ENCODE assay signal across 13 mouse cellular contexts in the genomic region with DNA sequence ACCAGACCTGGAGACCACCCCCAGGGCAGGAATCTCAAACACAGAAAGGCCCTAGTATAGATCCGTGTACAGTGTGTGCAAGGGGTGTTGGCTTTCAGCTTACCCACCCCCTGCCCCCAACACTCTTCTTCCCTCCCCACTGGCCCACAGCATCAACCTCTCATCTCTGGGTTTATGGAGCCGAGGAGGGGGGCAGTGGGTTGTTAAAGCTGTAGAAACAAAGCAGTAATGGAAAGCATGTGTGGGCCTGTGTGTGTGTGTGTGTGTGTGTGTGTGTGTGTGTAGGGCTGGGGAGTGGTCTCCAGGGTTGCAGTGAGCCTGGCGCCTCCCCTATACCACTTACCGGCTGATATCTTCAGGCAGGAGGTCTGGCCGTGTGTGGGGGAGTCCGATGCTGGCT. TPM values are rescaled to one million over a fixed set of nuclear protein-coding genes. Genes with fewer than 3 reads are reported as not detected.
A peak's percentile ranks its signal among the peaks of the same experiment; 100 is the strongest.
DNase-seq lines count a peak whose midpoint lies in the region; ATAC-seq lines count a peak whose summit lies in the region.
"Had no signal": no experiment of that assay in that cellular context is flagged by ENCODE, and none has a peak within 500 bp of the region (broad histone marks: within the 10 kb centered on the region; RNA-seq: fewer than 3 reads in every experiment).

No protein-coding gene starts in this region.

- WGBS in forebrain, embryonic 13.5 days = 32% methylated on average over 6 of the region's 6 CpGs
- WGBS in forebrain, embryonic 15.5 days = 35% methylated on average over 6 of the region's 6 CpGs
- 42% methylated on average over 6 of the region's 6 CpGs for WGBS in midbrain, embryonic 11.5 days
- 40% methylated on average over 6 of the region's 6 CpGs for WGBS in midbrain, embryonic 16.5 days
- 2% methylated on average over 6 of the region's 6 CpGs for WGBS in limb, embryonic 10.5 days
- WGBS in stomach, embryonic 16.5 days = 15% methylated on average over 6 of the region's 6 CpGs

- H3K36me3 ChIP-seq in forebrain, embryonic 13.5 days (ENCODE audit: poor library complexity, severe bottlenecking) = no peaks in the 10 kb centered on the region
- H3K36me3 ChIP-seq in forebrain, embryonic 15.5 days = no peaks in the 10 kb centered on the region
- no peaks in the 10 kb centered on the region for H3K36me3 ChIP-seq in midbrain, embryonic 11.5 days (ENCODE audit: control insufficient read depth, insufficient read depth, low read length)
- no peaks in the 10 kb centered on the region for H3K36me3 ChIP-seq in midbrain, embryonic 16.5 days (ENCODE audit: control insufficient read depth, insufficient read depth, low read length)
- peaks cover 4% of the 10 kb centered on the region; the same call in 1 of the 2 replicates for H3K36me3 ChIP-seq in limb, embryonic 10.5 days
- no peaks in the 10 kb centered on the region for H3K36me3 ChIP-seq in stomach, embryonic 16.5 days (ENCODE audit: control insufficient read depth, insufficient read depth, low read length)

- no peaks in the 10 kb centered on the region for H3K27me3 ChIP-seq in forebrain, embryonic 13.5 days
- no peaks in the 10 kb centered on the region for H3K27me3 ChIP-seq in forebrain, embryonic 15.5 days
- no peaks in the 10 kb centered on the region for H3K27me3 ChIP-seq in midbrain, embryonic 11.5 days (ENCODE audit: control insufficient read depth, insufficient read depth, low read length)
- no peaks in the 10 kb centered on the region for H3K27me3 ChIP-seq in midbrain, embryonic 16.5 days (ENCODE audit: control insufficient read depth, insufficient read depth, low read depth, low read length)
- H3K27me3 ChIP-seq in limb, embryonic 10.5 days (ENCODE audit: low read depth, poor library complexity, severe bottlenecking) = no peaks in the 10 kb centered on the region
- no peaks in the 10 kb centered on the region for H3K27me3 ChIP-seq in stomach, embryonic 16.5 days (ENCODE audit: control insufficient read depth, insufficient read depth, low read length)

- no peak overlapping the region for H3K27ac ChIP-seq in forebrain, embryonic 13.5 days
- no peak overlapping the region for H3K27ac ChIP-seq in forebrain, embryonic 15.5 days (replicated peaks)
- H3K27ac ChIP-seq in midbrain, embryonic 11.5 days (ENCODE audit: low read depth, low read length) = no peak overlapping the region
- H3K27ac ChIP-seq in midbrain, embryonic 16.5 days (ENCODE audit: low read length) = no peak overlapping the region
- H3K27ac ChIP-seq in limb, embryonic 10.5 days = peak overlapping the region; percentile 85
- H3K27ac ChIP-seq in stomach, embryonic 16.5 days (ENCODE audit: low read length) = no peak overlapping the region

- no peaks in the 10 kb centered on the region for H3K9me3 ChIP-seq in forebrain, embryonic 13.5 days (replicated peaks)
- no peaks in the 10 kb centered on the region for H3K9me3 ChIP-seq in forebrain, embryonic 15.5 days
- no peaks in the 10 kb centered on the region for H3K9me3 ChIP-seq in midbrain, embryonic 11.5 days (ENCODE audit: control insufficient read depth, low read length)
- H3K9me3 ChIP-seq in midbrain, embryonic 16.5 days (replicated peaks; ENCODE audit: control insufficient read depth, low read length, poor library complexity, severe bottlenecking) = no peaks in the 10 kb centered on the region
- no peaks in the 10 kb centered on the region for H3K9me3 ChIP-seq in limb, embryonic 10.5 days (replicated peaks)
- no peaks in the 10 kb centered on the region for H3K9me3 ChIP-seq in stomach, embryonic 16.5 days (replicated peaks; ENCODE audit: control insufficient read depth, low read length)

- no peak overlapping the region for H3K4me2 ChIP-seq in forebrain, embryonic 13.5 days
- H3K4me2 ChIP-seq in forebrain, embryonic 15.5 days (replicated peaks) = no peak overlapping the region
- H3K4me2 ChIP-seq in midbrain, embryonic 11.5 days = no peak overlapping the region
- H3K4me2 ChIP-seq in midbrain, embryonic 16.5 days (ENCODE audit: low read length) = no peak overlapping the region
- H3K4me2 ChIP-seq in stomach, embryonic 16.5 days (ENCODE audit: low read depth, low read length) = no peak overlapping the region

- ATAC-seq in forebrain, embryonic 13.5 days = no peak
- no peak for ATAC-seq in forebrain, embryonic 15.5 days (replicated peaks)
- ATAC-seq in midbrain, embryonic 11.5 days (ENCODE audit: low FRiP score) = no peak
- ATAC-seq in midbrain, embryonic 16.5 days = no peak
- peak; percentile 54 for ATAC-seq in stomach, embryonic 16.5 days (ENCODE audit: insufficient read depth, low FRiP score)

- 0 out of 2 replicates have a peak overlapping the region, but pooled peaks have one; percentile 3 for H3K9ac ChIP-seq in forebrain, embryonic 13.5 days
- no peak overlapping the region for H3K9ac ChIP-seq in forebrain, embryonic 15.5 days (replicated peaks)
- 0 out of 2 replicates have a peak overlapping the region, but pooled peaks have one; percentile 3 for H3K9ac ChIP-seq in midbrain, embryonic 11.5 days (ENCODE audit: low read length)
- no peak overlapping the region for H3K9ac ChIP-seq in midbrain, embryonic 16.5 days (ENCODE audit: low read depth, low read length)
- peak overlapping the region; percentile 50; the same call in 1 of the 2 replicates for H3K9ac ChIP-seq in stomach, embryonic 16.5 days (ENCODE audit: low read length)

- H3K4me1 ChIP-seq in forebrain, embryonic 13.5 days = peaks cover 8% of the 10 kb centered on the region; the same call in 1 of the 2 replicates
- H3K4me1 ChIP-seq in forebrain, embryonic 15.5 days = no peaks in the 10 kb centered on the region
- H3K4me1 ChIP-seq in midbrain, embryonic 11.5 days (ENCODE audit: control insufficient read depth, insufficient read depth, low read length) = peaks cover 5% of the 10 kb centered on the region; the same call in 1 of the 2 replicates
- H3K4me1 ChIP-seq in midbrain, embryonic 16.5 days (ENCODE audit: control insufficient read depth, insufficient read depth, low read length) = 0 out of 2 replicates have a peak, but pooled peaks cover 4% of the 10 kb centered on the region
- peaks cover 91% of the 10 kb centered on the region for H3K4me1 ChIP-seq in limb, embryonic 10.5 days
- peaks cover 11% of the 10 kb centered on the region for H3K4me1 ChIP-seq in stomach, embryonic 16.5 days (ENCODE audit: control insufficient read depth, insufficient read depth, low read length)

- no peak overlapping the region for H3K4me3 ChIP-seq in forebrain, embryonic 13.5 days
- H3K4me3 ChIP-seq in forebrain, embryonic 15.5 days = no peak overlapping the region
- H3K4me3 ChIP-seq in midbrain, embryonic 11.5 days (ENCODE audit: low read depth, low read length) = no peak overlapping the region
- H3K4me3 ChIP-seq in midbrain, embryonic 16.5 days (ENCODE audit: low read depth, low read length) = no peak overlapping the region
- peak overlapping the region; percentile 24 for H3K4me3 ChIP-seq in limb, embryonic 10.5 days
- no peak overlapping the region for H3K4me3 ChIP-seq in stomach, embryonic 16.5 days (replicated peaks; ENCODE audit: low read length)
- H3K4me3 ChIP-seq: erythroblast, embryonic 14.5 days had no signal

- no peak for DNase-seq in midbrain, embryonic 11.5 days (ENCODE audit: low spot score, missing footprints)
- DNase-seq in limb, embryonic 10.5 days (ENCODE audit: low spot score) = peak; percentile 94
- no peak for DNase-seq in adrenal gland, adult 8-10 months
- no peak for DNase-seq in spleen, postnatal 10 days (ENCODE audit: low spot score in 2 of 2)
- DNase-seq: gastrocnemius, postnatal 14 days; heart, postnatal 14 days; thymus, adult 18-20 months had no signal

RNA-seq across cellular contexts. Expression of a gene that starts 17.2 kb away (rescaled TPM):
- polyA plus RNA-seq in forebrain, embryonic 13.5 days (2015; fragmentation: Nextera tagmentation; extraction: Ambion mirVana) = not detected in 2 replicates
- polyA plus RNA-seq in forebrain, embryonic 15.5 days (2015; fragmentation: Nextera tagmentation; extraction: Ambion mirVana) = 0.09 TPM in 1 of 2 replicates, not detected in the other
- 0.23 and 0.67 TPM in 2 replicates for polyA plus RNA-seq in midbrain, embryonic 11.5 days (2014; fragmentation: Nextera tagmentation; extraction: Ambion mirVana)
- 0.04 and 0.09 TPM in 2 replicates for polyA plus RNA-seq in midbrain, embryonic 16.5 days (2015; fragmentation: Nextera tagmentation; extraction: Ambion mirVana)
- 0.74 and 1.4 TPM in 2 replicates for polyA plus RNA-seq in limb, embryonic 10.5 days (2016; fragmentation: Nextera tagmentation; extraction: Ambion mirVana)
- 1.8 and 2.4 TPM in 2 replicates for polyA plus RNA-seq in stomach, embryonic 16.5 days (2015; fragmentation: Nextera tagmentation; extraction: Ambion mirVana)
- 1 to 10 TPM in 1 of 4 experiments, under 1 TPM in 3; 0.28 to 1.3 (median 0.31) TPM for total RNA-seq in adrenal gland, adult 8-10 months (2022)
- total RNA-seq: MEL had no signal
- polyA plus RNA-seq: erythroblast, embryonic 14.5 days had no signal

RNA-seq across cellular contexts. Expression of a gene that starts 30.8 kb away (rescaled TPM):
- polyA plus RNA-seq in forebrain, embryonic 13.5 days (2015; fragmentation: Nextera tagmentation; extraction: Ambion mirVana) = 131 TPM in 2 replicates
- polyA plus RNA-seq in forebrain, embryonic 15.5 days (2015; fragmentation: Nextera tagmentation; extraction: Ambion mirVana) = 138 and 142 TPM in 2 replicates
- polyA plus RNA-seq in midbrain, embryonic 11.5 days (2014; fragmentation: Nextera tagmentation; extraction: Ambion mirVana) = 207 and 209 TPM in 2 replicates
- polyA plus RNA-seq in midbrain, embryonic 16.5 days (2015; fragmentation: Nextera tagmentation; extraction: Ambion mirVana) = 117 and 119 TPM in 2 replicates
- polyA plus RNA-seq in limb, embryonic 10.5 days (2016; fragmentation: Nextera tagmentation; extraction: Ambion mirVana) = 899 and 1,008 TPM in 2 replicates
- 411 and 440 TPM in 2 replicates for polyA plus RNA-seq in stomach, embryonic 16.5 days (2015; fragmentation: Nextera tagmentation; extraction: Ambion mirVana)
- total RNA-seq in adrenal gland, adult 8-10 months (2022) = 100 to 1,000 TPM in 2 of 4 experiments, 10 to 100 TPM in 2; 84.1 to 133 (median 104) TPM

RNA-seq across cellular contexts. Expression of a gene that starts 47.9 kb away (rescaled TPM):
- 276 and 284 TPM in 2 replicates for polyA plus RNA-seq in forebrain, embryonic 13.5 days (2015; fragmentation: Nextera tagmentation; extraction: Ambion mirVana)
- 126 and 141 TPM in 2 replicates for polyA plus RNA-seq in forebrain, embryonic 15.5 days (2015; fragmentation: Nextera tagmentation; extraction: Ambion mirVana)
- 431 and 436 TPM in 2 replicates for polyA plus RNA-seq in midbrain, embryonic 11.5 days (2014; fragmentation: Nextera tagmentation; extraction: Ambion mirVana)
- 20.4 and 29.1 TPM in 2 replicates for polyA plus RNA-seq in midbrain, embryonic 16.5 days (2015; fragmentation: Nextera tagmentation; extraction: Ambion mirVana)
- polyA plus RNA-seq in limb, embryonic 10.5 days (2016; fragmentation: Nextera tagmentation; extraction: Ambion mirVana) = 291 and 354 TPM in 2 replicates
- polyA plus RNA-seq in stomach, embryonic 16.5 days (2015; fragmentation: Nextera tagmentation; extraction: Ambion mirVana) = 186 and 188 TPM in 2 replicates
- total RNA-seq in adrenal gland, adult 8-10 months (2022) = 1 to 10 TPM; 3.1 to 8.3 (median 6.1) TPM

Comparison
In these comparisons a context has a peak if more than half of its experiments do, and no peak if none do; other contexts are left out.
1. H3K9ac ChIP-seq: peak in forebrain, embryonic 13.5 days (single experiment), midbrain, embryonic 11.5 days (single experiment) and stomach, embryonic 16.5 days (single experiment); none in forebrain, embryonic 15.5 days (single experiment) and midbrain, embryonic 16.5 days (single experiment).